Mouse (Mus musculus): ENCODE data around the gene Adgre5. TPM values are rescaled to one million over a fixed set of nuclear protein-coding genes. Genes with fewer than 3 reads are reported as not detected.

The Adgre5 gene
- total RNA-seq, 2 experiments from 2014 or later = 31.6 to 40.0 TPM

DNA sequence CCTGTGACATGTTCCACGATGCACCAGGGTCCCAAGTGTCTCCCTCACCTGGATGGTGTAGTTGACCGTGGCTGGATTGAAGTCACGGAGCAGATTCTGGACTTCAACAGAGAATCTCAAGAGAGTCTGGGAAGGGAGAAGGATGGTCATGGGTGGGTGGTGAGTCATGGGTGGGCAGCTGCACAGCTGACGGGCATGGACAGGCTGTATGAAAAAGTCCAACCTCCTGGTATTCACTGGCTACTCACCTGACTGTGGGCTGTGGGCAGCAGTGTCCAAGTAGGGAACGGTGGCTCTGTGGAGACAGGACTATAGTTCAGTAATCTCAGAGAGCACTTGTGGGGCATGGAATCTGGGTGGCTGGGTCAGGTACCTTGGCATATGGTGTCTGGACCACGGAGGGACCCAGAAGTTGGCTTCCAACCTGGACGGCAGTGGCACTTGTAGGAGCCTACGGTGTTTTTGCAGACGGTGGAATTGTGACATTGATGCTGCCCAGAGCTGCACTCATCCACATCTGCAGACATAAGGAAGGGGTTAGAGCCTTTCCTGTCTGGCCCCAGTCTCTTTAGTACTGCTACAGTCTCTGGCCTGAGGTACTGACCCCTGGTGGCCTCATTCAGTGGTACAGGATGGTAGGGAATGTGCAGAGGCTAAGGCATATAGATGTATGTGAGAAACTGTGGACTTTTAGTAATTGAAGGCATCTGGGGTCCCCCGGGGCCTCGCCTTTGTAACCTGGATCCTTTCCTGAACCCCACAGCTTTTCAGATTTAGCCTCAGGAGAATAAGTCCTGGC is 11.9 kb downstream of the Adgre5 start:
- intact Hi-C loops (cut with DNase I; ENCODE audit: low total_unique reads) = loop anchor here (10.0 kb wide), 1 partner anchor 64 kb away; the partner anchor contains the start of gene Ptger1
- peak; percentile 38 for DNase-seq

DNA sequence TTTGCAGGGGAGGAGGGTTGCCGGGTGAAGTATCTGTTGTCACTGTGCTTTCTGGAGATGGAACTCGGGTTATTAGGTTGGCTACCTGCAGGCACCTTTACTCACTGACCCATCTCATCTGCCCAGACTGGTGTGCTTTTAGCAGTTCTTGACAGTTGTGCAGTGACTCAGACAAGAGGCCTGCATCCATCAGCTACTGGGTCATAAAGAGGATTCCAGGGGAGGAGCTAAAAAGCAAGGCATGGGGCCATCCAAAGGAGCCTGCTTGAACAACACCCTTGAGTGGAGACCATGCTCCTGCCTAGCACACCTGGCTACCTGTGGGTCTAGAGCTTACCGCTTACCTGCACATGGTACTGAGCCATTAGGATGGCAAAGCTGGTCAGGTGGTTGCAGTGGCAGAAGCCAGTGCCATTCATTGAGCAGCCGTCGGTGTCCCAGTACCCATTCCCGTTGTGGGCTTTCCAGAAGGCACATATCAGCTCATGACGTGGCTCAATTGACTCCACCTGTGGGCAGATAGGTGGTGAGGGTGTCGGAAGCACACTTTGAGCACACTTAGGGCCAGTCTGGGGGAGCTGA is 15.5 kb downstream of the Adgre5 start:
- DNase-seq = no peak

DNA sequence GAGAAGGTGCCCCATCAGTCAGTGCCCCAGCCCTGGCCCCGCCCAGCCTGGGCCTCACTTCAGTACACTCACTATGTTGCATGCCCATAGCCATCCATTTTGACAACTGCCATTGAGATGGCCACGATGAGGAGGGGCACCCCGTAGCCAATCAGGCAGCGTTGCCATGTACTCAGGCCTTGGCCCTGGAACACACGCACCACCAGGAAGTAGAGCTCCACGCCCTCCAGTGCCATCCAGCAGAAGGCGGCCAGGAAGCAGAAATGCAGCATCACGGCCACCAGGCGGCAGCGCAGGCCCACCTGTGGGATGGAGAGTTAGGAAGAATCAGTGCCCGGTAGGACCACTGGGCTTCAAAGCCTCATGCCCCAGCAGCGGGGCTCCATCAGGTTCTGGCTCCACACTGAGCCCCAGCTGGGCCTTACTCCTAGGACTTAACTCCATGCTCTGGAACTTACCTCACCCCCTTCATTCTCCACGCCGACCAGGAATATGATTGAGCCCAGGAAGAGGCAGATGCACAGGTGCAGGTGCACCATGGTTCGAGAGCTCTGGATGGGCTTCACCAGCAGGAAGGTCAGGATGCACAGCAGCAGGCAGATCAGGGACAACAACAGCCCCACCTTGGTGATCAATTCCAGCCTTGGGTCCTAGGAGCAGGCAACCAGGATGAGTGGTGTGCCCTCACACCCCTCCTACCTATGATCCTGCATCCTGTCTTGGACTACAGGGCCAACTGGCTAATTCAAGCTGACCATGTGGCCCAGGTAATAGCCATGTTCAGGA is 16.2 kb downstream of the Adgre5 start:
- intact Hi-C loops (cut with DNase I; ENCODE audit: low total_unique reads) = loop anchor here (5.0 to 10.0 kb wide), 2 partner anchors 60 to 172 kb away; partner anchors contain the start of gene Ptger1
- peak; percentile 83 for DNase-seq

More for the DNA sequence above, 15.5 kb downstream of the Adgre5 start:
- intact Hi-C loops (cut with DNase I; ENCODE audit: low total_unique reads) = loop anchor here (10.0 kb wide), 1 partner anchor 61 kb away; the partner anchor contains the start of gene Ptger1

DNA sequence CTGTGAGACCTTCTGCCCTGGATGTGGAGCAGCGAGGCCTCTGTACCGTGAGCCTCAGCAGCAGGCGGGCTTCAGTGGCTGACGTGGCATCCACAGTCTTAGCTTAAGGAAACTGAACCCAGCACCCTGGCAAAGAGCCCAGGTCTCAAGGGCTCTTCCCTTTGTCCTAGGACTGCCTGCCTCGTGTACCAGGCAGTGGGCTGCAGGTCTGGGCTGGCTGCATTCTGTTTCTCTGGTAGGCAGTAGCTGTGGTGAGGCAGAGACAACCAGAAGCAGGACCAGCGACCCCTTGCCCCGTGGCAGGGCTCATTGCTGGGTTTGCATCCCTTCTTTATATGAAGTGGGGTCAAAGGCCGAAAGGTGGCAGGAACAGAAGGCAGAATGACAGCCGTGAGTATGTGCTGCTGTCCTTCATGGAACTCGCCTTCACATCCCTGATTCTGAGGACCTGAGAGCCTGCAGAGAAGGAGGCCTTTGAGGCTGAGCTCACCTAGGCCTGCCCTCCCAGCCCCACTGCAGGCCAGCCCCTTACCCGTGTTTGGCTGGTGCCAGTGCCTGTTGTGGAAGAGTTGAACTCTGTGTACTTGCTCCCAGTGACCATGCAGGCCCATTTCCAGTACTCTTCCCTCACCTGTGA is 17.6 kb downstream of the Adgre5 start:
- intact Hi-C loops (cut with DNase I; ENCODE audit: low total_unique reads) = loop anchor here (5.0 to 10.0 kb wide), 2 partner anchors 59 to 174 kb away; partner anchors contain the start of gene Ptger1
- no peak for DNase-seq

DNA sequence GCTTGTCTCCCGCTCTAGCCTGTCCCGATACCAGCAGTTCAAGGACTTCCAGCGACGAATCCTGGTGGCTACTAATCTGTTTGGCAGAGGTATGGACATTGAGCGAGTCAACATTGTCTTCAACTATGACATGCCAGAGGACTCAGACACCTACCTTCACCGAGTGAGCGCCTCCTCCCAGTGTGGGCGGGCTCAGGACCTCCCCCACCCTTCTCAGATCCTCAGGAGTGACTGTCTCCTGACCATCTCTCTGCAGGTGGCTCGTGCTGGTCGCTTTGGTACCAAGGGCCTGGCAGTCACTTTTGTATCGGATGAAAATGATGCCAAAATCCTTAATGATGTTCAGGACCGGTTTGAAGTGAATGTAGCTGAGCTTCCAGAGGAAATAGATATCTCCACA is 18.5 kb downstream of the Adgre5 start:
- DNase-seq = no peak

DNA sequence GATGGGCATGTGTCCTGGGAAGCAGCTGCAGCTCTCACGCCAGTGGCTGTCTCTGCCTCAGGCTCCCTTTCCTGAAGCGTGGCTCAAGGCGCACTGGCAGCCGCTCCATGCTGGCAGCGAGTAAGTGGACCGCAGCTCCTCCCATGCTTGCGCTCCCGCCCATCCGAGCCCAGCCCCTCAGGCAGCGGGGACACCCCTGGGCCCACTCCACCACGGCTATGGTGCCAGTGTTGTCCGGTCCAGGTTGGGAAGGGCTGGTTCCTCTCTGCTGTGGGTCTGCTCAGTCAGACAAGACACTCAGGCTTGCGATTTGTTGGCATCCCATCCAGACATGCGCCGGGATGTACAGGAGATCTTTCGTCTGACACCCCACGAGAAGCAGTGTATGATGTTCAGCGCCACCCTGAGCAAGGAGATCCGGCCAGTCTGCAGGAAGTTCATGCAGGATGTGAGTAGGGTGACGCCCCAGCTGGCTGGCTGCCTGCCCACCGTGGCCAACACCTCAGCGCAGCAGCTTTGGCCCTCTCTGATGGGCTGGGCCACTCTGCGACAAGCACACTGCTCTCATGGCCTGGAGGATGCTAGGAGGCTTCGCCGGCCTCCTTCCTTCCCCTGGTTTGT is 19.6 kb downstream of the Adgre5 start:
- intact Hi-C loops (cut with DNase I; ENCODE audit: low total_unique reads) = loop anchor here (5.0 to 10.0 kb wide), 2 partner anchors 57 to 176 kb away; partner anchors contain the start of gene Ptger1
- peak; percentile 57 for DNase-seq

More for the DNA sequence above, 18.5 kb downstream of the Adgre5 start:
- intact Hi-C loops (cut with DNase I; ENCODE audit: low total_unique reads) = loop anchor here (5.0 to 10.0 kb wide), 2 partner anchors 58 to 175 kb away; partner anchors contain the start of gene Ptger1

DNA sequence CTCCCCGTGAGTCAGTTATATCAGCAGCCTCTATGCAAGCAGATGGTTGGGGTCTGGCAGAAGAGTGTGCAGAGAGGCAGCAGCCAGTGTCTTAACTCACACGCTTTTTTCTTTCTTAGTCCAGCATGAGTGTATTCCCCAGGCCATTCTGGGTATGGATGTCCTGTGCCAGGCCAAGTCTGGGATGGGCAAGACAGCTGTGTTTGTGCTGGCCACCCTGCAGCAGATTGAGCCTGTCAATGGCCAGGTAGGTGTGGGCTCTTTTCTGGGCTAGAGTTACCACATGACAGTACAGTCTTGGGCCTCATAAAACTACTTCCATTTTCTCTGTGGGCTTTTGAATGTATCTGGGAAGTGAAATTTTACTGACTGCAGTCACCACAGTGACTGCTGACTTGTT is 21.4 kb downstream of the Adgre5 start:
- DNase-seq = no peak
- intact Hi-C loops (cut with DNase I; ENCODE audit: low total_unique reads) = loop anchor here (5.0 to 10.0 kb wide), 2 partner anchors 55 to 178 kb away; partner anchors contain the start of gene Ptger1

DNA sequence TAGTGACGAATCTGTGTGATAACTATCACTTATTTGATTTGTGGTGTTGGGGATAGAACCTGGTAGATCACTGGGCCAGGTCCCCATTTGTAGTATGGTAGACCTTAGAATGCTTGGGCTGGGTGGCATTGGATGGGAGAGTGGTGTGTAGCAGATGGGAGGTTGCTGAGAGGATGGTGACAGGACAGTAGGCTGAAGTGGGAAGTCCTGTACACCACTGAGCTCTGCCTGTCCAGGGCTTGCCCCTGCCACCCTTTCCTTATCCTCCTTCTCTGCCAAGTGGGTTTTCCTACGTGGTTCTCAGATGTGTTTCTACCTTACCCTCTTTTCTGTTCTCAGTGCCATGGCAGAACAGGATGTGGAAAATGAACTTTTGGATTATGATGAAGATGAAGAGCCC is 22.1 kb downstream of the Adgre5 start:
- no peak for DNase-seq
- intact Hi-C loops (cut with DNase I; ENCODE audit: low total_unique reads) = no loop called here

DNA sequence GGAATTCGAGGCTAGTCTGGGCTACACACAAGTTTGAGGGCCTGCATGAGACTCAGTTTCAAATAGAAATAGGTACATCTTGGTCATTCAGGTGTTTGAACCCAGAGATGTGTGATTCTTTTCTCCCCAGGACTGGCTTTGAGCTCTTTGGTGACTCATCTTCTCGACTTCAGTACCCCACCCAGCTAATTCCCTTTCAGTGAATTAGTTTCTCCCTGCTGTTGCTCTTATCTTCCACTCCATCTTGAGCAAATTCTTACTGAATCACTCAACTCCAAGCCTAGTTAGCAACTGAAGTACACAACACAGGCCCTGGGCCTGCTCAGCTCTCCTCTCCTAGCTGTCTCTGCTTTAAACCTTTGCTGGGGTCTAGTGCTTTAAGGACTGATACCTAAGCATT is 24.6 kb downstream of the Adgre5 start:
- intact Hi-C loops (cut with DNase I; ENCODE audit: low total_unique reads) = no loop called here
- DNase-seq = no peak

DNA sequence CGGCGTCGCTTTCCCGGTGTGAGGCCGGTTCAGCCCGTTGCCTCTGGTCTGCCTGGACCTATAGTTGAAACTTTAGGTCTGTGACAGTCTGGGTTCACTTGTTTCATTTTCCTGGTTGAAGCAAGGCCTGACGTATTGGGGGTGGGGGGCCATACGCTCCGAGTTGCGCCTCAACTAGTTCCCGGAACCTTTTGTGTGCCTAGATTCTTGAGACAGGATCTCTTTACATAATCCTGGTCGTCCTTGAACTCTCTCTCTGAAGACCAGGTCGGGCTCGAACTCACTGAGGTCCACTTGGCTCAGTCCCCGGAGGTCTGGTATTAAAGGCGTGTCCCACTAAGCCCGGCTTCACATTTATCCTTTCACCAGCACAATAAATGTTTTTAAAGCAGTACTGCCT is 25.4 kb downstream of the Adgre5 start:
- intact Hi-C loops (cut with DNase I; ENCODE audit: low total_unique reads) = no loop called here
- DNase-seq = no peak

DNA sequence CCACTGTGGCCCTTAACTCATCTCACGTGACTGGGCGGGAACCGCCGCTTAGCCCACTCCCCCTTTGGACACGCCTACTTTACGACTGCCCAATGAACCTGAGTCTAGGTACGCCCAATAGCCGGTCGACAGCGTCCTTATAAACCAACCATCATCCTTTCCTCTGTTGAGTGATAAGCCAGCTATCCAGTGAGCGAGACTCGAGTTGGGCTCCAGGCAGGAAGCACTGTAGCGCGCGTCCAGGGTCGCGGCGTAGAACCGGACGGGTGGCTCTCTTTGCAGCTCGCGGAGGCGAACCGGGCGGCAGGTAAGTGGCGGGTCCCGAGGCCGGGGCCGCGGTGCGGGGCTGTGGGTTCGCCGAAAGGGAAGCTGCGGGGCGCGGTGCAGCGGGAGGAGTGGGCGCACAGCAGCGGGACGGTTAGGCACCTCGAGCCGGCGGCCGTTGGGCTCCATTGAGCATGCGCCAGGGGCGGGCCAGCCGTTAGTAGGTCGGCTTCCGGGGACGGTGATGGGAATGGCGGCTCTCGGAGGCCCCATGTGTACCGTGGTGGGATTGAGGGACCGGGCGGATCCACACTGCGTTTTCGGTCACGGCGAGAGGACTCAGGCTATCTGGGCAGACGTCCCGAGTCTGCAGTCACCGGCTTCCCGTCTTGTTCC is 26.0 kb downstream of the Adgre5 start, which contains the start of gene Ddx39:
Gene Ddx39 (plus strand): TSS at position 147 of the 660 bp plus-strand sequence.
- DNase-seq = peak; percentile 93
- intact Hi-C loops (cut with DNase I; ENCODE audit: low total_unique reads) = no loop called here

DNA sequence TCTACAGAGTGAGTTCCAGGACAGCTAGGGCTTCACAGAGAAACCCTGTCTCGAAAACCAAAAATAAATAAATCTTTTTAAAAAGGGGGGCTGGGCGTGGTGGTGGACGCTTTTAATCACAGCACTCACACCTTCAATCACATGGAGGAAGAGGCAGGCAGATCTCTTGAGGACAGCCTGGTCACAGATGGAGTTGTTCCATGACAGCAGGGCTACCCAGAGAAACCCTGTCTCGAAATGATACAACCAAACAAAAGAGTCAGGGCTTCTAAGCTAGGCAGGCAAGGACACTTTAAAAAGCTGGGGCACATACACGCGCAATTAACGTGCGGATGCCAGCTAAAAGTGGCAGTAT is 26.5 kb downstream of the Adgre5 start:
- intact Hi-C loops (cut with DNase I; ENCODE audit: low total_unique reads) = no loop called here
- no peak for DNase-seq

DNA sequence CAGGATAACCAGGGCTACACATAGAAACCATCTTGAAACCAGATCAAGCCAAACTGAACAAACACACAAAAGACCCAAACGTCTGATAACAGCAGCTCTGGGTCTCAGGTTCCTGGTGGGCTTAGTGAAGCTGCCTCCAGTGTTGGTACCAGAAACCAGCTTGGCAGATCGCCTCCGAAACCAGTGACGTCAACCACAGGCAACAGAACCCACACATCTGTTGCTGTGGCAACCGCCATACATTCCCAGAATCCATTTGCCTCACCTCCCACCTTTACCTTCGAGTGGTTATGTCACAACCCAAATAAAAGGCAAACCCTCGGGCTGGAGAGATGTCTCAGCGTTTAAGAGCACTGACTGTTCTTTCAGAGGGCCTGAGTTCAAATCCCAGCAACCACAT is 33.6 kb downstream of the Adgre5 start:
- no peak for DNase-seq
- intact Hi-C loops (cut with DNase I; ENCODE audit: low total_unique reads) = no loop called here

DNA sequence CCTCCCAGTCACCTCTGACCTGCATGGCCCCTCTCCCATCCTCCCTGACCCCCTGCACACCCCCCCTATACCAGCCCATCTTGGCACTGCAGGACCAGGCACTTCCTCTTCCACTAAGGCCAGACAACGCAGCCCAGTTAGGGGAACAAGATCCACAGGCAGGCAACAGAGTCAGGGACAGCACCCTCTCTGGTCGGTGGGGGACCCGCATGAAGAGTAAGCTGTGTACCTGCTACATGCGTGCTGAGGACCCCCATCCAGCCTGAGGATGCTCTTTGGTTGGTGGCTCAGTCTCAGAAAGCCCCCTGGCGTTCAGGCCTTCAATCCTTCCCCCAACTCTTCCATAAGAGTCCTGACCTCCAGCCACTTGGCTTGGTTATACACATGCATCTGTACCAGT is 34.7 kb downstream of the Adgre5 start:
- intact Hi-C loops (cut with DNase I; ENCODE audit: low total_unique reads) = no loop called here
- DNase-seq = no peak

DNA sequence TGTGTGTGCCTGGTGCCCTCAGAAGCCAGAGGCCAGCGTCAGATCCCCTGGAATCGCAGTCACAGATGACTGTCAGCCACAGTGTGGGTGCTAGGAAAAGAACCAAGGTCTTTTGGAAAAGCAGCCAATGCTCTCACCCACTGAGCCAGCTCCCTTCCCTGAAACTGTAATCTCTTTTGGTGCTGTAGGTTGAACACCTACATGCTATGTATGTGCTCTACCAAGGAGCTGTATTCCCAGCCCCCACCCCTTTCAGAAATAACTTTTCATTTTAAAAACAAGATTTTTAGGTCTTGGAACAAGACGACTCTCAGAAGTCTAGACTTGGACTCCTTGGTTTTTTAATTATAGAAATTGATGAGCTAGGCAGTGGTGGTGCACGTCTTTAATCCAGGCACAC is 37.7 kb downstream of the Adgre5 start:
- no peak for DNase-seq

DNA sequence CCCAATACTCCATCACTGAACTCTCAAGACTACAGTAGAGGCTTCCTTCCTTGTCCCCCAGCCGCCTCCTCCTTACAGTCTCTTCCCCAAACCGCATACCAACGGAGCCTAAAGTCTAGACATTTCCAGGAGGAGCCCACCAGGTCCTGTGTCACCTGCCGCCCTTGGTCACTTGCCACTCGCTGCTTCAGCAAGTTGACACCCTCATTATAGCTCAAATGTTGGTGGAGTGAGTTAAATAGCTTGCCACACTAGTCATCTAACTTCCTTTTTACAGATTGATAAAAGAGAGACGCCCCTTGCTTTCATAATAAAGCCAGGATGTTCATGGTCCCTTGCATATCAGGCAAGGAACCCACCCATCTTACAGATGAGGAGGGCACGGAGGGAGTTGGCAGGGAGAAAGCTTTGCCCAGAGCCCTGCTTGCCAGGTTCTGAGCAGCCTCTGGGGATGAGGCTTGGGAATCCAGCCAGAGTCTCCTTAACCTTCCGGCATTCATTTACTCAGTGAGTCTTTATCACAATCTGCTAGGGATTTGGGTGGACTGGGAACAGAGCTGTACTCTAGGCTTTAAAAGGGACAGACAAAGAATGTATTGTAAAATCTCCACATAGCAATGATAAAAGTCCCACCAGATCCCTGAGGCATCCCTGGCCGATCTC is 40.6 kb downstream of the Adgre5 start:
- no peak for DNase-seq
- intact Hi-C loops (cut with DNase I; ENCODE audit: low total_unique reads) = no loop called here

More for the DNA sequence above, 37.7 kb downstream of the Adgre5 start:
- intact Hi-C loops (cut with DNase I; ENCODE audit: low total_unique reads) = no loop called here

DNA sequence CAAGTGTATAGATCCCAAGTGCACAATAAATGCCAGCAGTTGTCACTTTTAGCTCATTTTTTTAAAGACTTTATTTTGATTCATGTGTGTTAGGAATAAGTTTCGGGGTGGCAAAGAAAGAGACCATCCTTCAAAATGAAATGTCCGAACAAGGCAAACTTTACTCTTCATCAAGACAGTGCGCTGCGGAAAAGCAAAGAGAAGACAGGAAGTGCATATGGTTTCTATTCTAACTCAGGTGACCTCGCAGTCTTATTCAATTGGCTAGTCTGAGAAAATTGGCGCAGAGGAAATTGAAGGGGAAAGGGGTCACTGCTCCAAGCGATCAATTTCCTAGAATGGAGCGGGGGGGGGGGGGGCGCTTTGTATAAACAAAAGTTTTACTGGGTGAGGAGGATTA is 41.6 kb downstream of the Adgre5 start:
- intact Hi-C loops (cut with DNase I; ENCODE audit: low total_unique reads) = no loop called here
- DNase-seq = no peak
